Mouse (Mus musculus): ENCODE results near the gene Tgif2. TPM values are rescaled to one million over a fixed set of nuclear protein-coding genes. Genes with fewer than 3 reads are reported as not detected.
"Not testable (repeated sequence)": the region's sequence is repeated elsewhere in the genome, so short reads cannot be mapped to it uniquely, and the experiment has no call there.

Gene Tgif2
- total RNA-seq, 2 experiments from 2014 or later: 0.88 to 1.5 TPM

DNA sequence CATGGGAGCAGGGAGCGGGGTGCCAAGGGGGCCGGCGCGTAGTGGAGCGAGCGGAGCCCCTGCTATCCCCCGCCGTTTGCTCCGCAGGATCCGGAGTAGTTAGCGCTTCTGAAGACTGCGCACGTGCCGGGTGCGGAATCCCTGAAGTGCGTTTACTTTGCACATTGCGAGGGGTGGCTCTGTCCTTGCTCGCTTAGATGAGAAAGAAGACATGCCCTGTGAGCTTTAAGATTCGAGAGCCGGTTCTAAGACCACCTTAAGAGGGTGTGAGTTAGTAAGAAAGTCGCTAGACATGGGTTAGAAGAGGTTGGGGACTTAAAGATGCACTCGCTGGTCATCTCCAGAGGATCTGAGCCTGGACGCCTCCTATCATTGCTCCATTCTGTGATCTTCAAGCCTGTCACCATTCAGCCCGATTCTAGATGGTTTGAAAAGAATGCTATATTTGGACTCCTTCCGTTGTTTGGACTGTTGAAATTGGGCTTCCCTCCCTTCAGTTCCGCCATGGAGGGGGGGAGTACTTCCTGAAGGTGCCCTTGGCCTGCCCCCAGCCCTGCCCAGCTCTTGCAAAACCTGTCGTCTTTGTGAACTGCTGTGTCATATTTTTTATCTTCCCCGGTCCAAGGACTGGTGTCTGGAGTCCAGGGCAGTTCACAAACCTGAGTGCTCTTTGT lies 23.8 kb downstream of the Tgif2 start:
- intact Hi-C loops (cut with DNase I): no loop called here
- no peak for DNase-seq (ENCODE audit: low spot score in 2 of 2)

DNA sequence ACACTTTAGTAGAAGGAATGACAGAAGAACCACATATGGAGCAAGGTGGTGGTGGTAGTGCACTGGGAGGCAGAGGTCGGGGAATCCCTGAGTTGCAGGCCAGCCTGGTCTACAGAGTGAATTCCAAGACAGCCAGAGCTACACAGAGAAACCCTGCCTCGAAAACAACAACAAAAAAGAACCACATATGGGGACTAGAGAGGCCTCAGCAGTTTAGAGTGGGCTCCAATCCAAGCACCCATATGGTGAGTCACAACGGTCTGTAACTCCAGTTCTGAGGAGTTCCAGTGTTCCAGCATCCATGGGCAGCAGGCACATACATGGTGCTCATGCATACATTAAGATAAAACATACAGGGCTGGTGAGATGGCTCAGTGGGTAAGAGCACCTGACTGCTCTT lies 24.7 kb downstream of the Tgif2 start:
- intact Hi-C loops (cut with DNase I): no loop called here
- DNase-seq (ENCODE audit: low spot score in 2 of 2): no peak

DNA sequence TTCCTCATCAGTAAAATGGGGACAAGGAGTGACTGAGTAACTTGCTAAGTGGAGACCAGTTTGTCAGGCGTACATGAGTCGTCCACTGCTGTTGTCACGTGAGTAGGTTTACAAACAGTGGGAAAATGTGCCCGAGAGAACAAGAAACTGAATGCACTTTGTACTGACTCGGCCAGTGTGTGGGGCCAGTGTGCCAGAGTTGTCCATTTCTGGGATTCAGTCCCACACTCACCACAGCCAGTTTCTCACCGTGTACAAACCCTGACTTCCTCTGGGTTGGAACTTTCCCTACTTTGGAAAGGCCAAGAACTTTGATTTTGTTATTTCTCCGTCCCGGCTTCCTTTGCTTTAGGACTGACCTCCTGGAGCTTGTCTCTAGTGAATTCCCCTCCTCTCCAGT lies 29.2 kb downstream of the Tgif2 start:
- peak; percentile 25 to 38 for DNase-seq (ENCODE audit: low spot score in 2 of 2)
- intact Hi-C loops (cut with DNase I): no loop called here

DNA sequence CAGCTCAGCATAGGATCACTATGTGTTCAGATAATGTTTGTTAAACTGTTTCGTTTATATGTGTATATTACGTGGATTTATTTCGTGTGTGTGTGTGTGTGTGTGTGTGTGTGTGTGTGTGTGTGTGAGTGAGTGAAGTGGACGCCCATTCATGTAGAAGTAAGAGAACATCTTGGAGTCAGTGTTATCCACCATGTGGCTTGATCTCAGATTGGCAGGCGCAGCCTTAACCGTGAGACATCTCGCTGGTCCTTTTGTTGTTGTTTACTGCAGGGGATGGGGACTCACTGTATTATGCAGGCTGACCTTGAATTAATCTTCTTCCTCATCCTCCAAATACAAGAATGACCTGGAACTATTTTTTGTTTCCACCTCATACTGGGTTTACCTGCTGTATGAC lies 29.7 kb downstream of the Tgif2 start:
- intact Hi-C loops (cut with DNase I): no loop called here
- no peak for DNase-seq (ENCODE audit: low spot score in 2 of 2)

DNA sequence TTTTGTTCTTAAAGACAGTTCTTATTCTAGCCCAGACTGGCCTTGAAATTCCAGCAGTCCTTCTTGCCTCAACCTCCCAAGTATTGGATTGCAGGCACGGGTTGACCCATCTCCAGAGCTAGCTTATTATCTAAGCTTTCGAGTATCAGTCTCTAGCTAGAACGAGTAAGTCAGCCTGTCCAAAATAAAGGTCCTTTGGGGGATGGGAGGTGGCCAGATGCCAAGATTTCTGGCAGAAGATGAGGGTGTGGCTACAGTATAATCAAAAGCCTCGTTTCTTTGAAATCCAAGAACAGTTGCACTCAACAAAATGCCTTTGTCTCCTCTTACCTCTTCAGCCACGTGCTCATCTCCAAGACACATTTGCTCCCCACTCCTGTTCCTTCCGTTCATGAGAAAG lies 30.7 kb downstream of the Tgif2 start:
- intact Hi-C loops (cut with DNase I): no loop called here

DNA sequence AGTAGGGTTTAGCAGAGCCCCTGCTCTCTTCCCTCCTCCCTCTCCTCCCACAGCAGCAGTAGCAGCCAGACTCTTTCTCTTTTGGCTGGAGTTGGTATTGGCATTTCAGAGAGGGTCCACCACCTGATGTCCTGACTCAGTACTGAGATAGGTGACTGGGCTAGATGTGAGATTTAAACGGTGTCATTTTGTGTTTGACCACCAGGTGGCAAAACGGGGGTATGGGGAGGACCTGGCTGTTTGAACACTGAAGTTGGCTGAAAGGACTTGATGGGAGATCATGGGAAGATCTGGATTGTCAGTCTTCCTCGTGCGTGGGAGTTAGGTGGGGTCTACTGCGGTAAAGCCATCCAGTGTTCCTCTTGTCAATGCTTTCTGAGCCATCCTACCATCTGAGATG lies 33.8 kb downstream of the Tgif2 start:
- intact Hi-C loops (cut with DNase I): loop anchor here (2.0 kb wide), 1 partner anchor 121 kb away; no protein-coding TSS in a partner anchor
- peak in 1 of 2 experiments; percentile 61 for DNase-seq (ENCODE audit: low spot score in 2 of 2)

More for the DNA sequence above, 30.7 kb downstream of the Tgif2 start:
- no peak for DNase-seq (ENCODE audit: low spot score in 2 of 2)

DNA sequence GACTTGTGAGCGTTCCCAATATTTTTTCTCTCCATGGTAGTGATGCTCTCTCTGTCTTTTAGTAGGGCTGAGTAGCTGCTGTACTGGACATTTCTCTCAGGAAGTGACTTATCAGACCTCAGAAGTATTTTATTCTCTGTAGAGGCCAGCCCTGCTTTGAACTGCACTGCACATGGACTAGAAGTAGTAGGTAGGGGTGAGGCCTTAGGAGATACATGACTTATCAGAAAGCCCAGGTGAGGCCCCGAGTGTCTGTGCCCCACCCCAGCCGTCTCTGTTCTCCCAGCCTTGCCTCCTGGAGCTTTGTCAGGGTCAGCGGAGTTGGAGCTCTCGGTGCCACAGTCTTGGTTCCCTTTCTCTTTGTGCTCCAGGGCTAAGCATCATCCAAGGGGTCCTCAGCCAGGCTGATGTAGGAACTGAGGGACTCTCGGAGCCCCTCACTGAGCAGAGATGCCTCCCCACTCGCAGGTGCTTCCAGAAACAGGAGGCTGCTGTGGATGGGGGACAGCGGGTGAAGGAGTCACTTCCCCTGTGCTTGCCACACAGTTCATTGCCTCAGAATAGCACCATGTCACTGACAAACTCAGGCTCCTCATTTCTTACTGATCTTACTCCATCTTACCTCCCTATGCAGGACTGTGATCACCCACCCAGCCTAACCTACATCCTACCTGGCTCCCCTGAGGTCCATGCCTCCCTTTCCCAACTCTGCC lies 34.4 kb downstream of the Tgif2 start:
- intact Hi-C loops (cut with DNase I): no loop called here
- DNase-seq (ENCODE audit: low spot score in 2 of 2): no peak

DNA sequence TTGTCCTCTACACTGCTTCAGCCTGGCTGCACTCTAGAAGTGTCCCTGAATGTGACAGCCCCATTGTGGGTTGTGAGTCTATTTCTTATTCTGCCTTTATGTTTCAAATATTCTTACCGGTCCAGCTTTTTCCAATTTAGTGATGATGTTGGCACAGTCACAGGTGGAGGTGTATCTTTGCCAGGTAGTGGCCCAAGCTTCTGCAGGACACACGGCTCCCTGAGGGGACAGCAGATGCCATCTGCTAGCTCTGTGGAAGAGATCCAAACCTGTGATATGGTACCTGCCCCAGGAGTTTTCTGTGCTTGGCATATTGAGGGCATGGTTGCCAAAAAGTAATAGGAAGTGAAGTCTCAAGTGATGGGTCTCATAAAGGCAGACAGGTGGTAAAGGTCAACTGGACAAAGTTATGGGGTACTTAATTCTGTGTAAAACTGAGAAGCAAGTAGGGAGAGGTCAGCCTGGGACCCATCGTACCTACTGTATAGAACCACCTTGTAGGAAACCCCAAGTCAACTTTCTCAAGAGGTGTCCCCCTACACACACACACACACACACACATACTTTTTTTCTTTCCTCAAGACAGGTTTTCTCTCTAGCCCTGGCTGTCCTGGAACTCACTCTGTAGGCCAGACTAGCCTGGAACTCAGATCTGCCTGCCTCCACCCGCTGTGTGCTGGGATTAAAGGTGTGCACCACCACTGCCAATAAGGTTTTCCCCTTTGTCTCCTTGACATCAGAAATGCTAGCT lies 35.1 kb downstream of the Tgif2 start:
- intact Hi-C loops (cut with DNase I): loop anchor here (5.0 kb wide), 2 partner anchors 202 to 222 kb away; partner anchors contain the start of gene Soga1
- no peak for DNase-seq (ENCODE audit: low spot score in 2 of 2)

DNA sequence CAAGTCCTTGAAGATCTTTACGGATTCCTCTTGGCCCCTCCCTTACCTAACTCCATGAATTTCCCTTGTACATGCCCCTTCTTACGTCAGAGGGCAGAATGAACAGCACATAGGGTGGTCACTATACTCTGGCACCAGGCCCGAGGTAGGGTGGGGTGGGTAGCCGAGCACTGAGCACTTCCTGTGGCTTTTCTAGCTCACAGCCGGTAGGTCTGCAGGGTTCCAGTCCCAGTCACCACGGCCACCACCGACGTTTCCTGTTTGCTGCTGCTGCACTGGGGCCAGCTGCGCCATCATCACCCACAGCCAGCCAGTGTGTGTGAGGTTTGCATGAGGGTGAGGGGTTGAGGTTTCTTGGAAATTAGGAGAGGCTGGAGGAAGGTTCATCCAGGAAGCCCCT lies 37.9 kb downstream of the Tgif2 start:
- intact Hi-C loops (cut with DNase I): loop anchor here (5.0 kb wide), 2 partner anchors 200 to 220 kb away; partner anchors contain the start of gene Soga1
- DNase-seq (ENCODE audit: low spot score in 2 of 2): no peak

DNA sequence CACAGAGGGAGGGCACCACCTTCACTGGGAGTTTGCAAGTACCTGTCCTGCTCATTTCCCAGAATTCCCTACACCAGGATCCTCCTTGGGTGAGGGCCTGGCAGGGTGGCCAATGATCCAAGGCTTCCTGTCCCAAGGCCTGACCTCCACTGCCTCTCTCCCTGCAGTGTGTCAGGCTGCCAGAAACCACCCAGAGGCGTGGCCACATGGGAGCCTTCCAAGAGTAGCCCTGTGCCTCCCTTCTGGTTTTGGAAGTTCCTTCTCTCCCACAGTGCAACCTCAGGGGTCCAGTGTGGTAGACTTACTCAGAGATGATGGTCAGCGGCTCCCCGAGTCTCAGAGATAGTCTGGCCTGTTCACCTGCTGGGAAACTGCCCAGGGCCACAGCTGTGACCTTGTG lies 39.7 kb downstream of the Tgif2 start:
- intact Hi-C loops (cut with DNase I): loop anchor here (5.0 kb wide), 2 partner anchors 198 to 218 kb away; partner anchors contain the start of gene Soga1

DNA sequence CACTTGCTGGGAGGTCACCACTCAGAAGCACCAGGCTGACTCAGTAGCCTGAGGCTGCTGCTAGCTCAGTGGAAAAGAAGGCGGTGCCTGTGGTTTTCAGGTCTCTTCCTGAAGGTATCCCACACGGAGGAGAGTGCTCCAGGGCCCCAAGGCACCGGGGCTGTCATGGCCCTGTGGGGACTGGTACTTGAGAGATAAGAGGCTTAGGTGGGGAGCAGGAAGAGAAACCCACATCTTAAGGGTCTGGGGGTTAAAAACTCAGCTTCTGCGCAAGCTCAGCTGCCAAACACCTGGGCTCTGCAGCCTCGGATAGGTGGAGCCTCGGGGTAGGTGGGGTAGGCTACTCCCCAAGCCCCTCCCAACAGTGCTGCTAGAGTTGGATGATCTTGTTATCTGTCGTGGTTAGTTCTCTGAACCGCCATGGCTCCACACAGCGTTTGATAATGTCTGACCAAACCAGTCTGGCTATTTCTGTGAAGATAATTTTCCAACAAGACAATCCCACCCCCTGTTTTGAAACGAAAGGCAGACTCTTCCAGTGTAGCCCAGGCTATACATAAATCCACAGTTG lies 42.7 kb downstream of the Tgif2 start:
- intact Hi-C loops (cut with DNase I): no loop called here
- DNase-seq (ENCODE audit: low spot score in 2 of 2): no peak

More for the DNA sequence above, 39.7 kb downstream of the Tgif2 start:
- DNase-seq (ENCODE audit: low spot score in 2 of 2): no peak

DNA sequence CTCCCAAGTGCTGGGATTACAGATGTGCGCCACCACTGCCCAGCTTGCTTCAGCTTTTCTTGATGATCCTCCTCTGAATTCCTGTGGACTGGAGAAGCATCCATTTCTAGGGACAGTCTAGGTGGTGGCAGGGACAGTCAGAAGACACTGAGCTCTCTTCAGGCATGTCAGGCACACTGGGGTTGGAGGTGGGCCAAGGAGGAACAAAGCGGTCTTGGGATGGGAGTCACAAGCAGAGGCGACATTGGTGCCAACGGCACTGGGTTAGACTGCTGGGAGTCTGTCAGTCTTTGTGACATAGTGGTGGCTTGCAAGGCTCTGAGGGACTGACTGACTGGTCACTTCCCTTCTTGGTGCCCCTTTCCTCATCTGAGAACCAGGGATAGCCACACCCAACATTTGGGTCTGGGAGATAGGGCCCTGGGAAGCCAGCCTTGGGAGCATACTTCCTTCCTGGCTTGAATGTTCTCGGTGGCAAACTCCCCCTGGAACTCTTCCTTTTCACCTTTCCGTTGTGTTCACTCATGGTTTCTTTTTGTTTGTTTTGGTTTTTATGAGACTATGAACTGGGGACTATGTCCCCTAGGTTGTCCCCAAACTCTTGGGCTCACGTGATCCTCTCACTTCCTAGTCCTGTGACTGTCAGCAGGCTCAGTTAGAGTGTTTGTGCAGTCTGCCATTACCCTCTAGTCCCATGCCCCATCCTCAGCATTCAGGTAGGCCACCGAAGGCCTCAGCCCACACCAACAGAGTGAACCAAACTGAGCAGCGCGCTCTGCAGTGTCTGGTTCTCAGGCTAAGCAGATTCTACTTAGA lies 44.8 kb downstream of the Tgif2 start:
- intact Hi-C loops (cut with DNase I): no loop called here
- DNase-seq (ENCODE audit: low spot score in 2 of 2): no peak

DNA sequence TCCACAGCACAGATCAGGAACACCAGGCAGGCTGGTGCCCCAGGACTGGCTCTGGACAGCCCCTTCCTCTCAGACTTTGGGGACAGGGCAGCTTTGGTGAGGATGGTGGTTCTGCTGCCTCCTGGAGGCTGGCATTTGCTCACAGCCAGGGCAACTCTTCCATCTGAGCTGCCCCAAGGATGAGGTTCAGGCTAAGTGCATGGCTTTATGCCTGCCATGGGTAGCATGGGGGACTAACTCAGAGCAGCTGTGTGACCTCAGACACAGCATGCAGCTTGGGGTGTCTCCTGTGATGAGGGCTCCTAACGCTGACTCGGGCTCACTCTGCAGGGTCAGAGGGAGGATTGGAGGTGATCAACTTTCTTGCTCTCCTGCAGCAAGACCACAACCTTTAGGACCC lies 45.9 kb downstream of the Tgif2 start:
- DNase-seq (ENCODE audit: low spot score in 2 of 2); intact Hi-C loops (cut with DNase I): not testable (repeated sequence)

DNA sequence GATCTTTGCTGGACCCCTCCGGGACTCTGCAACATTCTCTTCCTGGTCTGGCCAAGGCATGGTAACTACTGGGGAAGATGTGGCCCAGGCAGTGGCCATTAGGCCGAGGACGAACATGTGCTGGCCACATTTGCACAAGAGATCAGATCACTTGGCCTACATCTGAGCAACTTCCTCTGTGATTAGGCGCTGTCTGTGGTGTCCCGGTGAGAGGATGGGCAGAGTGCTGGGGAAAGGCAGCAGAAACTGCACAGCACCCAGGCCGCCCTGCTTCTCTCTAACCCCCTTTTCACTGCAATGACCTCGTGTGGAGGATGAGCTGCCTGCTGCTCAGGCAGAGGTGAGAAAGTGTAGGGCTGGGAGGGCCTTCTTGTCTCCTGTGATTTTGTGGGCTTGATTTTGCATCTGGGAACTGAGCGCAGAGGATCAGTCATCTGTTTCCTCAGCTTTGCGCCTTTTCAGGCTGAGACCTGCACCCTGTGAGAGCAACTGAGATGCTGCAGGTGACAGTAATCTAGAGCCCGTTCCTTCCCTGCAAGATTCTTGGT lies 46.4 kb downstream of the Tgif2 start:
- intact Hi-C loops (cut with DNase I): no loop called here
- DNase-seq (ENCODE audit: low spot score in 2 of 2): no peak

DNA sequence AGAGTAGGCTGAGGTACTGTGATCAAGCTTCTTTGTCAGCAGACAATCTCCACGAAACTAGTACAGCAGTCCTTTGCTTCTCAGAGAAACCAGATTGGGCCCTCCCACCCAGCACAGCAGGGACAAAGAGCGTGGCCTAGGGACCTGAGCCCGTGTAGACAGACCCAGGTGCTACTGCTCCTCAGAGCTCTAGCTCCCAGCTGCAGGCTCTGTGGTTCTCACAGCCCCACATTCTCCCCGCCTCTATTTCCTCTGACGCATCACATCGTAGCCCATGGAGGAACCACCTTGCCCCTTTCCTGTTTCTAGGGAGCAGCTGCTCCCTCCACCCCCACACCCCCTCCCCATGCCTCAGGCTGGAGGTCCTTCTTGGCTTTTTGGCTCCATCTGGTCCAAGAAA lies 47.2 kb downstream of the Tgif2 start, which contains the start of gene Sla2:
Gene Sla2 (minus strand): TSS at position 176 of the 400 bp plus-strand sequence.
- intact Hi-C loops (cut with DNase I): no loop called here

DNA sequence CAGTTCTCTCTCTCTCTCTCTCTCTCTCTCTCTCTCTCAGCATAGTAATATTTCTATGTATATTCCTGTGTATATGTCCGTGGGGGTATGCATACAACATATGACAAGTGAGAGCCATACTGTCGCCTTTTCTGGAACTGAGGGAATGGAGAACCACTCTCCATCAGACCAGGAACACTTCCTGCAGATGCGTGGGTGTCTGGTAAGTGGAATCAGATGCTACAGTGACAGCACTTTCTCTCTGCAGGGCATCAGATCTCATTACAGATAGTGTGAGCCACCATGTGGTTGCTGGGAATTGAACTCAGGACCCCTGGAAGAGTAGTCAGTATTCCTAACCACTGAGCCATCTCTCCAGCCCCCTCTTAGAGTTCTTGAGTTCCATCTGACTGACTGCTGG lies 48.7 kb downstream of the Tgif2 start:
- intact Hi-C loops (cut with DNase I): no loop called here
- no peak for DNase-seq (ENCODE audit: low spot score in 2 of 2)

More for the DNA sequence above, 47.2 kb downstream of the Tgif2 start, which contains the start of gene Sla2:
- DNase-seq (ENCODE audit: low spot score in 2 of 2): no peak

DNA sequence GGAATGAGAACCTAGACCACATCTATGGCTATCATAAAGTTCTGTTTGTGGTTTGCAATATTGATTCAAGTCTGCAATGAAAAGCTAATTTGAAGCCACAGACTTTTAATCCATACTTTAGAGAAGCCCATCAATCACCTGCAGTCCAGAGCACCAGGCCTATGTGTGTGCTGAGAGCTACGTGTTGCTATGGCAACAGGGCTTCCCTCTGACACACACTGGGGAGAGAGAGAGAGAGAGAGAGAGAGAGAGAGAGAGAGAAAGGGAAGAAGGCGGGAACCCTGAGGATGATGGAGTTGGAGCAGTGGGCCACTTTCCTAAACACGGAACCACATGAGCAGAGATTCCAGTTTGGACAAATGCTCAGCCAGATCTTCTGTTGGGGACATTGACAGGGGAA lies 52.4 kb downstream of the Tgif2 start:
- no peak for DNase-seq (ENCODE audit: low spot score in 2 of 2)
- intact Hi-C loops (cut with DNase I): no loop called here

DNA sequence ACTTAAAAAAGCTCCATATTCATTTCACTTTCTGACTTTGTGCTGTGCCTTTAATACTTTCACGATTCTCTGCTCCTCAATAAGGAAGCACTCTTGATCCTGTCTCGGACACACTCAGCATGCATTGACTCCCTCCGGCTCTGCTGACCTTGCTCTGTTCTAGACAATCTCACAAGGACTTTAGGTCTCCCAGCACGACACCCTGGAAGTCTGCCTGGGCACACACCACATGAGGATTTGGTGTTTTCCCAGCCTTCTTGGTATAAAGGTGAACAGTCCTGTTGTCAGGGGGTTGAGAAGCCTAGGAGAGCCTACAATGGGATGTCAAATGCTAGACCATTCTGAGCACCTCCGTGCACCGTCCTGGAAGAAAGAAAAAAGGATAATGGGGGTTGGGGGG lies 53.0 kb downstream of the Tgif2 start:
- intact Hi-C loops (cut with DNase I): no loop called here
- DNase-seq (ENCODE audit: low spot score in 2 of 2): no peak

Measured in left cerebral cortex, postnatal 14 days (tissue).